Comparison of ENCODE assay signal across 21 mouse cellular contexts in genomic region chr9:37814696-37815095, GRCm38 (mm10). TPM values are rescaled to one million over a fixed set of nuclear protein-coding genes. Genes with fewer than 3 reads are reported as not detected.
DNase-seq lines count a peak whose midpoint lies in the region; ATAC-seq lines count a peak whose summit lies in the region.
"Had no signal": no experiment of that assay in that cellular context is flagged by ENCODE, and none has a peak within 500 bp of the region (broad histone marks: within the 10 kb centered on the region; RNA-seq: fewer than 3 reads in every experiment).

No protein-coding gene starts in this region.

- H3K9me3 ChIP-seq in hindbrain, embryonic 16.5 days (ENCODE audit: control insufficient read depth, low read length) = no peaks in the 10 kb centered on the region
- H3K9me3 ChIP-seq in hindbrain, embryonic 11.5 days (ENCODE audit: control insufficient read depth, low read length) = no peaks in the 10 kb centered on the region
- no peaks in the 10 kb centered on the region for H3K9me3 ChIP-seq in midbrain, embryonic 16.5 days (replicated peaks; ENCODE audit: control insufficient read depth, low read length, poor library complexity, severe bottlenecking)
- H3K9me3 ChIP-seq in midbrain, embryonic 13.5 days = no peaks in the 10 kb centered on the region
- H3K9me3 ChIP-seq: limb, embryonic 12.5 days had no signal

- peak; percentile 82 for ATAC-seq in hindbrain, embryonic 16.5 days
- ATAC-seq in hindbrain, embryonic 11.5 days (ENCODE audit: low FRiP score) = no peak
- ATAC-seq in midbrain, embryonic 16.5 days = peak; percentile 86
- ATAC-seq in midbrain, embryonic 13.5 days = no peak
- ATAC-seq: CD4-positive, CD25-positive, alpha-beta regulatory T cell, adult 4 months had no signal

- 44% methylated on average over 3 of the region's 3 CpGs for WGBS in hindbrain, embryonic 16.5 days
- 64% methylated on average over 3 of the region's 3 CpGs for WGBS in hindbrain, embryonic 11.5 days
- 33% methylated on average over 3 of the region's 3 CpGs for WGBS in midbrain, embryonic 16.5 days
- 46% methylated on average over 3 of the region's 3 CpGs for WGBS in midbrain, embryonic 13.5 days

- H3K27ac ChIP-seq in hindbrain, embryonic 16.5 days (ENCODE audit: low read depth, low read length) = no peak overlapping the region
- H3K27ac ChIP-seq in hindbrain, embryonic 11.5 days (ENCODE audit: low read depth, low read length) = no peak overlapping the region
- H3K27ac ChIP-seq in midbrain, embryonic 16.5 days (ENCODE audit: low read length) = no peak overlapping the region
- no peak overlapping the region for H3K27ac ChIP-seq in midbrain, embryonic 13.5 days
- H3K27ac ChIP-seq: limb, embryonic 12.5 days had no signal

- H3K4me1 ChIP-seq in hindbrain, embryonic 16.5 days (ENCODE audit: control insufficient read depth, insufficient read depth, low read depth, low read length) = no peaks in the 10 kb centered on the region
- no peaks in the 10 kb centered on the region for H3K4me1 ChIP-seq in hindbrain, embryonic 11.5 days (replicated peaks; ENCODE audit: control insufficient read depth, insufficient read depth, low read length)
- no peaks in the 10 kb centered on the region for H3K4me1 ChIP-seq in midbrain, embryonic 16.5 days (ENCODE audit: control insufficient read depth, insufficient read depth, low read length)
- H3K4me1 ChIP-seq in midbrain, embryonic 13.5 days (replicated peaks) = no peaks in the 10 kb centered on the region
- H3K4me1 ChIP-seq: limb, embryonic 12.5 days had no signal

- H3K36me3 ChIP-seq in hindbrain, embryonic 16.5 days (ENCODE audit: control insufficient read depth, insufficient read depth, low read length) = no peaks in the 10 kb centered on the region
- H3K36me3 ChIP-seq in hindbrain, embryonic 11.5 days (ENCODE audit: control insufficient read depth, insufficient read depth, low read length) = no peaks in the 10 kb centered on the region
- H3K36me3 ChIP-seq in midbrain, embryonic 16.5 days (ENCODE audit: control insufficient read depth, insufficient read depth, low read length) = no peaks in the 10 kb centered on the region
- H3K36me3 ChIP-seq in midbrain, embryonic 13.5 days = no peaks in the 10 kb centered on the region
- H3K36me3 ChIP-seq: limb, embryonic 12.5 days had no signal

- H3K4me2 ChIP-seq in hindbrain, embryonic 16.5 days (ENCODE audit: low read length) = no peak overlapping the region
- H3K4me2 ChIP-seq in hindbrain, embryonic 11.5 days (replicated peaks; ENCODE audit: low read depth, low read length) = no peak overlapping the region
- no peak overlapping the region for H3K4me2 ChIP-seq in midbrain, embryonic 16.5 days (ENCODE audit: low read length)
- H3K4me2 ChIP-seq in midbrain, embryonic 13.5 days (replicated peaks) = no peak overlapping the region
- H3K4me2 ChIP-seq: heart, embryonic 11.5 days; limb, embryonic 12.5 days had no signal

- no peak overlapping the region for H3K9ac ChIP-seq in hindbrain, embryonic 16.5 days (ENCODE audit: low read depth, low read length)
- no peak overlapping the region for H3K9ac ChIP-seq in hindbrain, embryonic 11.5 days (ENCODE audit: low read depth, low read length)
- no peak overlapping the region for H3K9ac ChIP-seq in midbrain, embryonic 16.5 days (ENCODE audit: low read depth, low read length)
- no peak overlapping the region for H3K9ac ChIP-seq in midbrain, embryonic 13.5 days (replicated peaks)
- H3K9ac ChIP-seq: limb, embryonic 12.5 days had no signal

- H3K27me3 ChIP-seq in hindbrain, embryonic 16.5 days (replicated peaks; ENCODE audit: control insufficient read depth, insufficient read depth, low read length) = no peaks in the 10 kb centered on the region
- no peaks in the 10 kb centered on the region for H3K27me3 ChIP-seq in hindbrain, embryonic 11.5 days (ENCODE audit: control insufficient read depth, insufficient read depth, low read length)
- H3K27me3 ChIP-seq in midbrain, embryonic 16.5 days (ENCODE audit: control insufficient read depth, insufficient read depth, low read depth, low read length) = no peaks in the 10 kb centered on the region
- H3K27me3 ChIP-seq in midbrain, embryonic 13.5 days = no peaks in the 10 kb centered on the region
- H3K27me3 ChIP-seq: limb, embryonic 12.5 days had no signal

- H3K4me3 ChIP-seq in hindbrain, embryonic 16.5 days (ENCODE audit: low read length) = no peak overlapping the region
- no peak overlapping the region for H3K4me3 ChIP-seq in hindbrain, embryonic 11.5 days (ENCODE audit: low read depth, low read length)
- no peak overlapping the region for H3K4me3 ChIP-seq in midbrain, embryonic 16.5 days (ENCODE audit: low read depth, low read length)
- no peak overlapping the region for H3K4me3 ChIP-seq in midbrain, embryonic 13.5 days (replicated peaks)
- H3K4me3 ChIP-seq: erythroblast, embryonic 14.5 days; limb, embryonic 12.5 days had no signal

- no peak for DNase-seq in hindbrain, embryonic 11.5 days (ENCODE audit: low spot score)
- peak; percentile 35 for DNase-seq in layer of hippocampus, adult 9-11 months
- DNase-seq in adrenal gland, adult 2 months = no peak
- no peak for DNase-seq in thymus, postnatal 10 days (ENCODE audit: low spot score in 2 of 2)
- DNase-seq: cerebellum, adult 8-10 months; gastrocnemius, postnatal 36 days; heart, postnatal 36 days; kidney, adult 11 months; kidney, postnatal 14 days; lung, postnatal 36 days; thymus, adult 2 months had no signal

RNA-seq across cellular contexts. Expression of gene Olfr876, which starts 11.9 kb away (rescaled TPM):
- polyA plus RNA-seq in hindbrain, embryonic 16.5 days (2015; fragmentation: Nextera tagmentation; extraction: Ambion mirVana) = not detected in 2 replicates
- polyA plus RNA-seq in hindbrain, embryonic 11.5 days (2014; fragmentation: Nextera tagmentation; extraction: Ambion mirVana) = not detected in 2 replicates
- not detected in 2 replicates for polyA plus RNA-seq in midbrain, embryonic 16.5 days (2015; fragmentation: Nextera tagmentation; extraction: Ambion mirVana)
- not detected in 2 replicates for polyA plus RNA-seq in midbrain, embryonic 13.5 days (2015; fragmentation: Nextera tagmentation; extraction: Ambion mirVana)
- total RNA-seq in adrenal gland, adult 2 months (2021) = not detected
- polyA plus RNA-seq in adrenal gland, adult 2 months (2012; rRNA removed) = not detected in 2 replicates
- total RNA-seq: gastrocnemius, postnatal 36 days; heart, postnatal 36 days; monocyte, adult 5-6 weeks had no signal
- polyA plus RNA-seq: CD4-positive, CD25-positive, alpha-beta regulatory T cell, adult 4 months; erythroblast, embryonic 14.5 days; heart, embryonic 11.5 days; limb, embryonic 12.5 days; liver, embryonic 16.5 days; neural tube, embryonic 14.5 days; thymus, adult 2 months had no signal

RNA-seq across cellular contexts. Expression of gene Olfr877, which starts 39.4 kb away (rescaled TPM):
- not detected in 2 replicates for polyA plus RNA-seq in hindbrain, embryonic 16.5 days (2015; fragmentation: Nextera tagmentation; extraction: Ambion mirVana)
- 0.11 TPM in 1 of 2 replicates, not detected in the other for polyA plus RNA-seq in hindbrain, embryonic 11.5 days (2014; fragmentation: Nextera tagmentation; extraction: Ambion mirVana)
- not detected in 2 replicates for polyA plus RNA-seq in midbrain, embryonic 16.5 days (2015; fragmentation: Nextera tagmentation; extraction: Ambion mirVana)
- not detected in 2 replicates for polyA plus RNA-seq in midbrain, embryonic 13.5 days (2015; fragmentation: Nextera tagmentation; extraction: Ambion mirVana)
- total RNA-seq in adrenal gland, adult 2 months (2021) = 1 to 10 TPM in 1 of 2 experiments, not detected in 1; 1.0 TPM
- polyA plus RNA-seq in adrenal gland, adult 2 months (2012; rRNA removed) = 0.27 and 0.99 TPM in 2 replicates
- total RNA-seq: gastrocnemius, postnatal 36 days; heart, postnatal 36 days; monocyte, adult 5-6 weeks had no signal
- polyA plus RNA-seq: CD4-positive, CD25-positive, alpha-beta regulatory T cell, adult 4 months; erythroblast, embryonic 14.5 days; heart, embryonic 11.5 days; limb, embryonic 12.5 days; liver, embryonic 16.5 days; neural tube, embryonic 14.5 days; thymus, adult 2 months had no signal

RNA-seq across cellular contexts. Expression of gene Olfr875, which starts 43.0 kb away (rescaled TPM):
- polyA plus RNA-seq in hindbrain, embryonic 16.5 days (2015; fragmentation: Nextera tagmentation; extraction: Ambion mirVana) = 0.16 TPM in 1 of 2 replicates, not detected in the other
- polyA plus RNA-seq in hindbrain, embryonic 11.5 days (2014; fragmentation: Nextera tagmentation; extraction: Ambion mirVana) = not detected in 2 replicates
- polyA plus RNA-seq in midbrain, embryonic 16.5 days (2015; fragmentation: Nextera tagmentation; extraction: Ambion mirVana) = not detected in 2 replicates
- polyA plus RNA-seq in midbrain, embryonic 13.5 days (2015; fragmentation: Nextera tagmentation; extraction: Ambion mirVana) = not detected in 2 replicates
- total RNA-seq in adrenal gland, adult 2 months (2021) = not detected
- not detected in 2 replicates for polyA plus RNA-seq in adrenal gland, adult 2 months (2012; rRNA removed)
- total RNA-seq: gastrocnemius, postnatal 36 days; heart, postnatal 36 days; monocyte, adult 5-6 weeks had no signal
- polyA plus RNA-seq: CD4-positive, CD25-positive, alpha-beta regulatory T cell, adult 4 months; erythroblast, embryonic 14.5 days; heart, embryonic 11.5 days; limb, embryonic 12.5 days; liver, embryonic 16.5 days; neural tube, embryonic 14.5 days; thymus, adult 2 months had no signal

Comparison
In these comparisons a context has a peak if more than half of its experiments do, and no peak if none do; other contexts are left out.
1. ATAC-seq: peak in hindbrain, embryonic 16.5 days (single experiment) and midbrain, embryonic 16.5 days (single experiment); none in hindbrain, embryonic 11.5 days (single experiment) and midbrain, embryonic 13.5 days (single experiment).